Mouse (Mus musculus): Measurements from ENCODE around the gene Snrnp35.

GRCm38 (mm10) chr5:124470591-124471171 is 12.3 kb upstream of the Snrnp35 start:
- TF ChIP-seq CTCF (IDR thresholded peaks at IDR 0.05; ENCODE audit: low read depth, low read length) (no peak), POLR2A (IDR thresholded peaks at IDR 0.05; ENCODE audit: extremely low read depth, insufficient read depth, low read length) (no peak)
